Mouse (Mus musculus) MN1 (cell line): ENCODE data around the gene Gm15080.
"Not testable (repeated sequence)": the region's sequence is repeated elsewhere in the genome, so short reads cannot be mapped to it uniquely, and the experiment has no call there.

Experiments used
- DNase-seq: peaks from one replicate; pipeline ENCODE4 v3.0.0-alpha.2; 2016; ENCODE audit warnings: low spot score

The Gm15080 gene

DNA sequence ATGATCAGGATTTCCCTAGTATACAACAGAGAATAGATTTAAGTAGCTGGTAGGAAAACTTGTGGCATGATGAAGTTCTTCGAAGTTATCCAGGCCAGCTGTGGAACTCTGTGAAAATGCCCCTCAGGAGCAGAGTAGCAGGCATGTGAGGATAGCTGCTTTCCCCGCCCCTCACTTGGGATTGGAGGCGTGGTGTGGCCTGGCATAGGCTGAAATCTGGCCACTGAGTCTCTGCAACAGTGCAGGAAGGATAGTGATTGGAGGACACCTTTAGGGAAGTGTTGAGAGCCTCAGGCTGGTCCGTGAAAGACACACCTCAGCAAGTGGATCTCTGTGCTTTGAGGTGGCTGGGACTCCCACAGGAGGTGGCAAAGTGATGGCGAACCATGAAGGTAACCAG lies at the start of gene Gm15080:
Gene Gm15080 (plus strand): TSS at position 301 of the 400 bp plus-strand sequence.
- not testable (repeated sequence) for DNase-seq
